Mouse (Mus musculus) kidney, adult 9 months (tissue): ENCODE measurements around the gene Olfm1.
A peak's percentile ranks its signal among the peaks of the same experiment; 100 is the strongest.

Experiments
- DNase-seq: peaks from one replicate; pipeline ENCODE4 v3.0.0; 2022

The Olfm1 gene

DNA sequence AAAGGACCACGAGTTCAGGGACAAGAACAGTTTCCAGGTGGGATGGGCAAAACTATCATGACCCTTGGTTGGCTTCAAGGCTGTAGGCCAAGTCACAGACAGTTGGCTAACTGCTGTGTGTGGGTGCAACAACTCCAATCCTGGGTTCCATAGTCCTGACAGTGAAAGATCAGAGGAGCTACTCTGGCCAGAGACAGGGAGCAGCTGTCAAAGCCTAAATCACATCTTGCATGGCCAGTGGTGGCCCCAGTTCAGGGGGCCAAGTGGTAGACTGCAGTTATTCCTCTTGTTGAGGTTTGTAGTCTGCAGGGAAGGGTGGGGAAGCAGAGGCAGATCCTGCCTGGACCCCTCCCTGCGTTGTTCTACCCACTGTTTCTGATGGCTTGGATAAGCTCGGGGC, 48.1 kb downstream of the Olfm1 start:
- DNase-seq = no peak

DNA sequence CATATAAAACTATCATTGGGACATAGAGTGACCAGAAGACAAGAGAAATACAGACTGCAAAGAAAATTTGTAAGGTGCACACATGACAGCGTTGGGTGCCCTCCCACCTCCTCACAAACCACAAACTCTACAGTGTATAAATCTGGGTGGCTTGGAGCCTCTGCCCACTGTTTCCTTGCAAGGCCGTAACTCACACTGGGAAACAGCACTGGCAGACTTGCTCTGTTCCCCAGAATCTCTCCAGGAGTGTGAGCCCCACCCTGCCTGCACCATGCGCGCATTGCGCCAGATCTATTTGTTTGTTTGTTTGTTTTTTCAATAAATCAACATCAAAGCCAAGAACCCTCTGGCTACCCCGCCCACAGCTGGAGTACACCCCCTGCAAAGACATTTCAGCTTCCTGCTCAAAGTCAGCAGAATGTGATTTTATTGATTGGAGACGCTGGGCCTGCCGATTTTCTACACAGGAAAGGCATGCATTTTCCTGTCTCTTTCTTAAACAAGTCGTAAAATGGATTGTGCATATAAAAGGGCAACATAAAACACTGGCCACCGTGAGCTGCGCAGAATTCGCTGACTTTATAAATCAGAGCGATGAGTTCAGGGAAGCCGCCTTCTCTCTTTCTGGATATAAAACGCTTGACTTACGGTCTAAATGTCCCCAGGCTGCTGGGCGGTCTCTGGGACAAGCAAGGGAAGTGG, 48.9 kb downstream of the Olfm1 start:
- DNase-seq = no peak

DNA sequence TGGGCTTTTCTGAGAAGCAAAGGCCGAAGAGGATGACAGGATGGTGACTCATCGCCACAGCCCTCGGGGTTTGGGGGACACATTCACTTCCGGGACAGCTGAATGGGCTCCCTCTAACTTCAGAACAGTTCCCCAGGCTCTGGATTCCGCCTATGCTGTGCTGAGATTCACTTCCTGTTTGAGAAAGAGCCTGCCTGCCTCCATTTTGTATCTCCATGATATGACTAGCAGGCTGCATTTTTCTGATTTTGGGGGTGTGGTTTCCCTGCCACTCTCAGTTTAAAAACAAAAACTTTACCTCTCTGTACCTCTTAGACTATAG, 49.4 kb downstream of the Olfm1 start:
- no peak for DNase-seq

DNA sequence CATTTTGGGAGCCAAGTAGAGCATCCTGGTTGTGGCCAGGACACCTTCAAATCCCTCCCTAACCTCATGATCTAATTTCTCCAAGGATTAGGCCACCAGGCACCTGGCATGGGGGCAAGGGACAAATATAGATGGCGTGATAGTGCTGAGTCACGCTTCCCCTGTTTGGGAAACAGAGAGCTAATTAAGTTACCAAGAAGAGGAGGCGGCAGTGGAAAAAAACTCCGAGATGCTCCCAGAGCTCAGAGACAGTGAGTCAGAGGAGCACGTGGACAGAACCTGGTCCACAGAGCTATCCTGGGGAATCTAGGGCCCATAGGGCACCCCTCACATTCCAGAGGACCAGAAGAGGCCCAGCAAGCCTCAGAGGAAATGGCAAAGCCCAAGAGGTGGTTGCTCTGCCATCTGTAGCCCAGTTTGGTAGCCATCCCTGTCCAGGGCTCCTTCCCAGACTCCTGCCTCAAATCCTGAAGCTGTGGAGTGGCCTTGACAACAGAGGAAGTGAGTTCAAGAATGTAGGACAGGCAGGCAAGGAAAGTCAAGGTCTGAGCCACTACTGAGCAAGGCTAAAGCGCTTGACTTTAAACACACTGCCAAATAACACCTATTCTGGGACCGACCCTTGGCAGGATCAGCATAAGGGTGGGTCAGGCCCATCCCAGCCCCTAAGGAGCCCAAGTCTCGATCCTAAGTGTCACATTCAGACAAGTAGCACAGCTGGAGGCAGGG, 52.0 kb downstream of the Olfm1 start:
- DNase-seq = no peak

DNA sequence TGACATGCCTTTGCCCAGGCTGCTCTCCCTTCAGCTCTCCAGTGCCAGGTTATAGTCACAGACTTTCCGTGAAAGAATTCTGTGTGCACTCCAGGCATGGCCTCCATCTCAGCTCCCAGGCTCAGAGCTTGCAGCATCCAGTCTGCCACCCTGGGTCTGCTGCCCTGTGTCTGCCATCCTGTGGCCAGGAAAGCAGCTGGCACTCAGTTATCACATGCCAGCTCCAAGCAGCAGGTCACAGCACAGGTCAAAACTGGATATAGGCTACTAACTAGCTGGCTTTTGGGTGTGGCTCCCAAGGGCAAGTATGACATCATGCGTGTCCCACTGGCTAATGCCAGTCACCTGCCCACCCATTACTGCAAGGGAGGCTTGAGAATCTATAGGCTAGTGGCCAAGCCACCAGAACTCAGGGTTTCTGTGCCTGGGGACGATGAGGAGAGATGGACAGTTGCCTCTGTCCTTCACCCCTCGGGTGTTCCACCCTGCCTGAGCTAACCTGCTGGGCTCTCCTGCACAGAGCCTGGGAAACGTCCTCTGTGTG, 53.4 kb downstream of the Olfm1 start:
- no peak for DNase-seq

DNA sequence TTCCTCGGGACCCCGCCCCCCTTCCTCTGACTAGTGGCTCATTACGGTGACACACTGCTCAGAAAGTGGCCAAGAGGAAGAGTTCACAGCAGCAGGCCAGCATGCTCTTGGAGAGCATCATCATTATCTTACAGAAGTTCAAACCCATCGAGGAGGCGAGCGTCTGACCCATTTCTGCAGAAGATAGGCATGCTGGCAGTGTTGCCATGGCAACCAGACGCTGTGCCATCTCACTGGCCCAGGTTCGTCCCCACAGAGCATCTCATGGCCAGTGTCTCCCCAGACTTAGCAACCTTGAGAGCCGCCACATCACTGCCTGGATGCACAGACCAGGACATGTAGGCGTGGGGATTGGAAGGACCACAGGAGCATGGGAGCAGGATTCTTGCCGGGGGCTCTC, 54.3 kb downstream of the Olfm1 start:
- DNase-seq = no peak

DNA sequence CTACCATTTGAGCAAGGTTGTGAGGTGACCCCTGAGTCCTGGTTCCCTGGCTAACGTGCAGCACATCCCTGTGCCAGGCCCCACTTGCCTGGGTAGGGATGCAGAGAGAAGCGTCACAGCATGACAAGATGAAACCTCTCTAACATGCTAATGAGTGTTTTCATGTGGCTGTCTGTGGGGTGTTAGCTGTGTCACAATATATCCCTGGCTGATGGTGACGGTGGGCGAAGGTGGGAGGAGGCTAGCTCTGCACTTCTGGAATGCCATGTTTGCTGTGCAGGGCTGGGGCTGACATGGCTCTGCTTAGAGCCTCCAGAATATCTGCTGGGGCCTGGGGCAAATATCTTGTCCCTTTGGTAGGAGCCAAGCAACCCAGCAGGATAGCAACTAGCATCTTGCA, 59.8 kb downstream of the Olfm1 start:
- DNase-seq = no peak

DNA sequence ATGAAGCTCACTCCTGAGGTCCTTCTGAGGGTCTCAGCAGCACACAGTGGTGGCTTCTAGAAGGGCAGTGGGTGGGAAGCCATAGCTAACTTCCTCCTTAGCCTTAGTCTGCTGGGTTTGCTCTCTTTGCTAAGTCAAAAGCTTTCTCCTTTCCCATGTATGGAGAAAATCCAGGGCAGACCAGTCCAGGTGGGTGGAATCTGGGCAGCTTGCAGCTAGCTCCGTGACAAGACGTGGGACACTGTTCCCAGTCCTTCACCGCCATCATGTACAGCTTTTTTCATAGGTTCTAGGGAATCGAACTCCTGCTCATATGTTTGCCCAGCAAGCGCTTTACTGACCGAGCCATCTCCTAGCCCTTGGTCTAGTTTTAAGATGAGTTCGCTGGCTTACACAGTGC, 63.2 kb downstream of the Olfm1 start:
- no peak for DNase-seq

DNA sequence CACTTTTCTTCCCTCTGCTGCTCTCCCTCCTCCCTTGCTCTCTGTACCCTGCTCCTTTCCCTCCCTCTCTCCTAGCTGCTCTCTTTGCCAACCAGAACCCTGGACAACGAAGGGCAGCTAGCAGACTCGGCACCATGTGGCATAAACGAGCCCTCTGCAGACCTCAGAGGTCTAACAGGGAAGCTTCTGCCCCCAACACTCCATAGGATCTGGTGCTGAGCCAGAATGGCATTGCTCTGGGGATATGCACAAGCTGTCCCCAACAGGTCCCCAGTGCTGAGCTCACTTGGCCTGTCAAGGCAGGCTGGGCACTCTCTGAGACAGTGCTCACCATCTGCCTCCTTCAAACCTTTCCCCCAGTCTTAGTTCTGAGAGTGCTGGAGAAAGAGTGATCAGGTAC, 68.6 kb downstream of the Olfm1 start:
- no peak for DNase-seq

DNA sequence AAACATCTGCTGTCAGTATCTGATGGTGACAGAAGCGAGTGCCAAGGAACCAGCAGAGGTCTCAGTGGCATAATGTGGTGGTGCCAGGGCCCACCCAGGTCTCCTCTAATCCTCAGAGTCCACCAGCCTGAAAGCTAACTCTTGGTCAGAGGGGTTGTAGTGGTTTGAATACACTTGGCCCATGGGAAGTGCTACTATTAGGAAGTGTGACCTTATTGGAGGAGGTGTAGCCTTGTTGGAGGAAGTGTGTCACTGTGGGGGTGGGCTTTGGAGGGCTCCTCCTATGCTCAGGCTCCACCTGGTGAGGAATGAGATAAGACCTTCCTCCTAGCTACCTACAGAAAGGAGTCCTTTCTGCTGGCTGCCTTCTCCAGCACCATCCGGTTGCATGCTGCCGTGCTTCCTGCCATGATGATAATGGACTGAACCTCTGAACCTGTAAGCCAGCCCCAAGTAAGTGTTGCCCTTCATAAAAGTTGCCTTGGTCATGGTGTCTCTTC, 75.0 kb downstream of the Olfm1 start:
- no peak for DNase-seq

DNA sequence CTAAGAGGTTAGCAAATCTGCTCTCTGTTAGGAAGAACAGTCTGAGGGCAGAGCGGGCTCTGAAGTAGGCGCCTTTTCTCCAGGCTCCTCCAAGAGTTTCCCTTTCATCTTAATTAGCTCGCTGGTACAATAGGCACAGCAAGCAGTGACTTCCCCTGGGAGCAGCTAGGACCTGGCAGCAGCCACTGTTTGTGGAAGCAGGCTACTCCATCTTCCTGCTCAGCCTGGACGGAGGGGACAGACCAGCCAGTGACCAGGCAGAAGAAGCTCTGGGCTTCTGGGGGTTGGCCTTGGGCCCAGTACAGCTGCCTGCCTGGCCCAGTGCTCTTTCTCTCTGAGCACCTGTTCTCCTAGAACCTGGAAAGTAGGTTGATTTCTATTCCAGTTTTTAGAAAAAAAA, 77.8 kb downstream of the Olfm1 start:
- DNase-seq = no peak

DNA sequence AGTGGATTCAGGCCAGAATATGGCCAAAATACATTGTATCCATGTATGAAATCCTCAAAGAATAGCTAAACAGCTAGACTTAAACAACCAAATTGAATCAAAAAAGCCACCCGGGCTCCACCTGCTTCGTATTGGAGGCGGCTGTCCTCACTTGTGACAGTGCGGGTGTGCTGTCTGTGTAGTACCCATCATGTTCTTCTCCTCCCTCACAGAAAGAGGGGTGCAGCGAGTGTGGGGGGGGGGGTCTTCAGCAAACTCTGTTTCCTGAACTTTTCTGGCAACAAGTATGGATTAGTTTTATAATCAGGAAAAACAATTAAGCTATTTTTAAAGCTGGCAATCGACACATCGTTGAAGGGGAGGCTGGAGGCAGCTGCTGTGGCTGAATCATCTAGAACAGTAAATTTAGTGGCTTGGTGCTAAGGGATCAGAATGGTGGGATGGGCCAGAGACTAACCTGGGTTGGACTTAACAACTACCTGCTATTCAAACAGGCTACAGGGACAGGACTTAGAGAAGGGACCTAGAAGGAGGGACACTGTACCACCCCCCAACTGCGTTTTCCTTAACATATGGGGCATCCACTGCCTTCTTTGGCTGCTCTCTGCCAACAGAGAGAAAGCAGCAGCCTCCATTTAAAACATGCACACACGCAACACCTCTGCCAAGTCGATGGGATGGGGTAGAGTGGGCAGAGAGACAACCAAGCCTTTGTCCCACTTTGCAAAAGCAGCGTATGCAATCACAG, 79.6 kb downstream of the Olfm1 start:
- DNase-seq = no peak

DNA sequence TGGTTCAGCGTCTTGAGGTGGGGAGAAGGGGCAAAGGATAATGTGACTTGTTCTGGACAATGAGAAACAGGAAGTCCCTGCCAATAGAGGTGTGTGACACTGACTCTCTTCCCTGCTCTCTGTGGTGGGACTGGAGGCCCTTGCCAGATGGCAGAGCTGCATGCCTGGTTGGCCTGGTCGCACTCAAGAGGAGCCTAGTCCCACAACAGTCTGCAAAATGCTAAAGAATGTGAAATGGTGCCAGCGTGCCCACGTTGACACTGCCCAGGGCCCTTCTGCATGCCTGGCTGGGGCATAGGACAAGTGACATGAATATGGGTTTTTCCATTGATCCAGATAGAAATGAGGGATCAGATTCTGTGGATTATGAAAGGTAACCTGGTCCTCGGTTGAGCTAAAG, 81.2 kb downstream of the Olfm1 start:
- no peak for DNase-seq

DNA sequence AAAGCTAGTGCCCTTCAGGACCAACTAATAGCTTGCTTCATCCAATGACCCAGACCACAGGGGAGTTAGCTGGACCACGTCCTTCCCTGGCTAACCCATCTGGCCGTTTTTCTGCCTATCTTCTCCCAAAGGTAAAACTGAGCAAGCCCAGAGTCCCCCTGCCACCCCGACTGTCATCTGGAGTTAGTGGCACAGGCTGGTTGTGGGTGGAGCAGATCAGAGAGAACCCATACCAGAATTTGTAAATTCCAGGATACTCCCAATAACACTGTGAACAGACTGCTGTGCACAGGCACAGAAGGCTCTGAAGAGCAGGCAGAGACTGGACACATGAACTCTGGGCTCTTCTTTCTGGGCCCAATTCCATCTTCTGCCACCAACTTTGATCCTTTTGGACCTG, 82.6 kb downstream of the Olfm1 start:
- no peak for DNase-seq

DNA sequence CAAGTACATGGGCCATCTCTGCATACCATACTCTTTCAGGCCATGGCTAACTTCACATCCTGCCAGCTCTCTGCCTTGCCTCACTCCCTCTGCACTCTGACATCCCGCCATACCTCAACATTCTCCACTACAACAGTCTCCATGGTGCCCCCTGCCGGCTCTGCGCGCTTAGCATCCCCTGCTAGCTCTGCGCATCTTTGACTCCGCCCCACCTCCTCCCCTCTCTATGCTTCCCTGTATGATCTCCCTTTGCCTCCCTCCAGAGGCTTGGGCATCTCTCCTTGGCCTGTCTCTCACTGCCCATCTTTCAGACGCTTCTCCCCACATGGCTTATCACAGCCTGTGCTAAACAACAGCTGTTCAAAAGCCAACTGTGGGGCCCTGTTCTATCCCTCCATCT, 85.4 kb downstream of the Olfm1 start:
- peak; percentile 43 for DNase-seq

DNA sequence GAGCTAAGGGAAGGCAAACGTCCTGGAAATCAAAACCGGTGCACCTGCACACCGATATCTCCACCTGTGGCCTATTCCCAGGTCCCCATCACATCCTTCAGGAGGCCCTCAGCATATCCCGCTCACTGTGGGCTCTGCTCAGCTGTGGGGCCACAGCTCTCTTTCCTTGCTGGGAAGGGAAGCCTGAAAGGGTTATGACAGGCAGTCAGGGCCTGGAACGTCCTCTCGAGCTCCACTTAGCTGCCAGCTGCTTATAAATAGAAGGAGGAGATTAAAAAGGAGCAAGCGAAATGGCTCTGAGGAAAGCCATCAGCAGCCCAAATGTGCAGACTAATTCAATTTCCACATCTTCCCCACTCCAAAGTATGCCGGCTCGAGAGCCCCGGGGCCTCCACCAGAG, 86.1 kb downstream of the Olfm1 start:
- DNase-seq = no peak
